Mouse (Mus musculus): Measurements from ENCODE around the gene Pde4c.

GRCm38 (mm10) chr8:70715086-70715485 lies 8.4 kb upstream of the Pde4c start:
- TF ChIP-seq CTCF (IDR thresholded peaks at IDR 0.05; ENCODE audit: insufficient read depth, low read length): no peak
- TF ChIP-seq POLR2A (IDR thresholded peaks at IDR 0.05; ENCODE audit: borderline replicate concordance, extremely low read depth, low read depth, low read length): no peak

Data from lung, adult 2 months (tissue).